Mouse (Mus musculus) urinary bladder, adult 18-20 months (tissue): ENCODE results near the gene AW209491.

Experiments
- DNase-seq, 2 experiments: peaks; one replicate each; pipeline ENCODE4 v3.0.0; 2022; ENCODE audit warnings: low spot score in 2 of 2, mixed read lengths in 2 of 2

AW209491 gene

GRCm38 (mm10) chr13:14629726-14630641 is at the start of gene AW209491:
AW209491 (plus strand) TSS chr13:14630154.
- peak; percentile 93 for DNase-seq

DNA sequence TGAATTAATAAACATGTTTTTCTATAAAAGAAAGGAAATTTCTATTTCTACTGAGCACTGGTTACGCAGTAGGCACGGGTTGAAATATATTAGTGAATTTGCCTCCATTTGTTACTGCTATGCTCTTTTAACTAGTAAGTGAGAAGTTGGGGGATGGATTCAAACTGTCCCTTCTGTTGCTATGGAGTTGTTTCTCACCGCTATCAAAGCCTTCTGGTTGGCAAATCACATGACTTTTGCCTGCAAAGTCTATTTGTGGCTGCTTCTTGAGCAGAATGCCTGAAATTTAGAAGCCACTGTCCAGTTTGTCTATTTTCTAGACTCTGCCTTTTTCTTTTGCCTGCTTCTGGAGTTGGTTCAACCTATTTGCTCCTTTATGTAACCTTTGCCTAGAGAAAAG is 49.6 kb upstream of the AW209491 start:
- no peak for DNase-seq

- no peak for DNase-seq
Measured at GRCm38 (mm10) chr13:14602744-14603143, 27.2 kb upstream of the AW209491 start.

DNA sequence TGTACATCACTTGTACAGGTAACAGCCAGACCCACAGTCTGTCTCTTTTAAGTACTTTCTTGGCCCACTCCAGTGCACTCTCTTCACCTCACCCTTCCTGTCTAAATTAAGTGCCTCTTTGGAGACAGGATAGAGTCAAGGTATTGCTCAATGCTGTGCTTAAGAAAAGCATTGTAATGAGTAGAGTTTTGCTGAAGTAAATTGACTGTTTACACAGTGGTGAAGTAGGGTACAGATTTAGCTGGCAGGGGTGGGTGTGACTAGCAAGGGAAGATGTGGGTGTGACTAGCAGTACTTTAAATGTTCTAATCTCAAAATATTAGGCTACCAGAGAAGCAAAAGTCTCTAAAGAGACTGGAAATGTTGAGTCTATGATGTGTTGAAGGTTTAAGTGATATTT is 22.3 kb upstream of the AW209491 start:
- DNase-seq = no peak

DNA sequence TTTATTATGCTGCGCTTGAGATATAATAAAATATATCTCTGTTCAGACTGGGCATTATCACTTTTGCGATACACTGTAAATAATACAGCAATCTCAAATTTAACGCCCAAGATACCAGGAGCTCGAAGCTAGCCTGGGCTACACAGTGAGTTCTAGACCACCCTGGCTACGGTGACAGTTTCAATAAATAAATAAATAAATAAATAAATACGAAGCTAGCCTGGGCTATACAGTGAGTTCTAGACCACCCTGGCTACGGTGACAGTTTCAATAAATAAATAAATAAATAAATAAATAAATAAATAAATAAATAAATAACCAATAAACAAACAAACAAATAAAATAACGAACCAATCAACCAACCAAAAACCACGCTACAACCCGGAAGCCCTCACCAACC is 17.5 kb upstream of the AW209491 start:
- no peak for DNase-seq

DNA sequence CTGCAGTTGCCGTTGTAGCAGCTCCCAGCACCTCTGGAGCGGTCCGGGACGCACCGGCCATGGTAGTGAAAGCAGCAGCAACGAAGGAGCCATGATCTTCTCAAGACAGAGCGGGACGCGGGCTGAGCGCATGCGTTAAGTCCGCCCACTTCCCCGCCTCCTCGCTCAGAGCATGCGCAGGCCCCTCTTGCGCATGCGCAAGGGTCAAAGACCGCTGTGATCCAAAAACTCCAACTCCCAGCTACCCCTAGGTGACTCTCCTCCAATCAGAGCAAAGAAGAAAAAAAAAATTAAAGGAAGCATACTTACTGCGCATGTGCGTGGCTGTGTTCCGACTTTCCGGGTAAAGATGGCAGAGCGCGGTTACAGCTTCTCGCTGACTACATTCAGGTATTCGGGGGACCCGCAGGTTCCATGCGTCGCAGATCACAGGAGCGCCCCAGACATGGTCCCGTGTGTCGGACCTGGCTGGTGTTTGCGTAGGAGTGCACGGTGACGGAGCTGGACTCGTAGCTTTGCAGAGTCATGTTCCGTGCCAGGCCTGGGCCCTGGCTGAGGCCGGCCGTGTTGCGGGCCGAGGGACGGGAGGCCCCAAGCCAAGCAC is 16.9 kb upstream of the AW209491 start, which contains the start of the genes Mrpl32 and Psma2:
Gene Mrpl32 (minus strand): TSS at position 240 of the 604 bp plus-strand sequence.
Gene Psma2 (plus strand): TSS at position 315 of the 604 bp plus-strand sequence.
- peak; percentile 95 to 97 for DNase-seq

- no peak for DNase-seq
Measured at GRCm38 (mm10) chr13:14613553-14613952, 16.4 kb upstream of the AW209491 start.

GRCm38 (mm10) chr13:14618724-14619123 is 11.2 kb upstream of the AW209491 start:
- DNase-seq = peak in 1 of 2 experiments; percentile 49

GRCm38 (mm10) chr13:14639998-14640397 is 10.0 kb downstream of the AW209491 start:
- no peak for DNase-seq

DNA sequence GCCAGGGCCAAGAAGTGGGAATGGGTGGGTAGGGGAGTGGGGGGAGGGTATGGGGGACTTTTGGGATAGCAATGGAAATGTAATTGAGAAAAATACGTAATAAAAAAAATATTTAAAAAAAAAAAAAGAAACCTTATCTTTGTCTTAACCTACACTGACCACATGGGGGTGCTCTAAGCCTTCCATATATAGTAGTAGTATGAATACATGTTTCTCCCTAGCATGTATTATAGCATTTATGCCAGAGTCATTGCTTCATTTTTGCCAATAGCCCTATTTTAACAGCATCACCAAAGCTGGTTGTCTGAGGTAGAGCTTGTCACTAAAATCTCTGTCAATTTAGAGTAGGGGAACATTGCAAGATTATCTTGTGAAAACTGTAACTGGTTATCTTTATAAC is 19.3 kb downstream of the AW209491 start:
- no peak for DNase-seq

DNA sequence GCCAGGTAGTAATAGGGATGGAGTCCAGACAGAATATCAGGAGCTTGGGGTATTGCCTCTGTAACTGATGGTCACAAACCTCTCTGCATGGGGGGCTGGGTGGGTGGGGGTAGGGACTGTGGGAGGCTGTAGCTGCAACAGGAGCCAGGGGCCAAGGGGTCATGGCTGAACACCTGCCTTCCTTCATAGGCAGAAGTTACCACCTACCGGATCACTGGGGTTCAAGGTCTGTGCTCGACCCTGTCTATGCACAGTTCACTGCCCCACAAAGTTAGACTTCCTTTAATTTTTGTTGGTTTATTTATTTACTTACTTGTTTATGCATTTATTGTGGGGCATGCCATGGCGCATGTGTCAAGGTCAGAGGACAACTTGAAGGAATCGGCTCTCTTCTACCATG is 37.2 kb downstream of the AW209491 start:
- no peak for DNase-seq

DNA sequence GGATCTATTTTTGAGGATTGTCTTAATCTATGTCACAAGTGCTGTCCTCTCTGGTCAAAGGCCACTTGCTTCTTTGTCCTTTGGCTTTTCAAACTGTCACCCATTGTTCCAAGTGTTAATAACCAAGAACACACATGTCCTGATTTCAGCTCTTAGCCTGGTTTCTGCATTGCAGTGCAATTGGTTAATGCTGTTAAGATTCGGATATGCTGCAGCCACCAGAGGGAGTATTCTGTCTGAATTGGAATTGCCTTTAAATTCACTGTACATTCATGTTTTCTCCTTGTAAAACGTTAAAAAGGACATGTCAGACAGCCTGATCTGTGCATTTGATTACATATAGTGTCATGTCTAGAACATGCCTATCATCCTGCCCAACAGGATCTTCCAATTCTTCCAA is 40.4 kb downstream of the AW209491 start:
- no peak for DNase-seq
